Mouse (Mus musculus): Measurements from ENCODE around the gene Kpna1.

- TF ChIP-seq MYOG (IDR thresholded peaks at IDR 0.05; ENCODE audit: control insufficient read depth in 1 of 3, insufficient read depth in 1 of 3, insufficient read length in 2 of 3, low read depth in 2 of 3) (no peak), POLR2A (IDR thresholded peaks at IDR 0.05; ENCODE audit: insufficient read length, low read depth) (no peak), TCF12 (IDR thresholded peaks at IDR 0.05; ENCODE audit: insufficient read depth, poor library complexity, severe bottlenecking) (no peak), USF1 (IDR thresholded peaks at IDR 0.05; ENCODE audit: low read depth) (no peak), MAX (IDR thresholded peaks at IDR 0.05; ENCODE audit: low read depth) (no peak)
These were observed 46.1 kb upstream of the Kpna1 start for GRCm38 (mm10) chr16:35932179-35933055.
